Mouse (Mus musculus) lung, embryonic 16.5 days (tissue): ENCODE measurements around the gene Cetn4. TPM values are rescaled to one million over a fixed set of nuclear protein-coding genes. Genes with fewer than 3 reads are reported as not detected.

Experiments used
- ATAC-seq: fragments of 200-750 bp; cut with Nextera tagmentation; 2 replicates; pipeline ENCODE4 v1.8.0; 2017; ENCODE audit warnings: low read depth, mild to moderate bottlenecking, moderate library complexity
- H3K27ac ChIP-seq: fragments of 300-500 bp; sonication (generic); 2 replicates; pipeline ENCODE4 v1.5.1; 2014; ENCODE audit warnings: mild to moderate bottlenecking, control low read depth, low read length
- H3K27me3 ChIP-seq: fragments of 300-500 bp; sonication (generic); 2 replicates; pipeline ENCODE4 v1.6.1; 2014; ENCODE audit warnings: low read depth, low read length, mixed read lengths; ENCODE audit not compliant: control insufficient read depth, insufficient read depth
- H3K36me3 ChIP-seq: fragments of 300-500 bp; sonication (generic); 2 replicates; pipeline ENCODE4 v1.6.1; 2014; ENCODE audit warnings: low read length; ENCODE audit not compliant: control insufficient read depth, insufficient read depth
- H3K4me1 ChIP-seq: fragments of 300-500 bp; sonication (generic); replicated peaks from 2 replicates; pipeline ENCODE4 v1.6.1; 2014; ENCODE audit warnings: low read length, mixed read lengths; ENCODE audit not compliant: control insufficient read depth, insufficient read depth
- H3K4me2 ChIP-seq: fragments of 300-500 bp; sonication (generic); 2 replicates; pipeline ENCODE4 v1.6.1; 2014; ENCODE audit warnings: low read depth, low read length, control low read depth
- H3K4me3 ChIP-seq: fragments of 300-500 bp; sonication (generic); 2 replicates; pipeline ENCODE4 v1.5.1; 2014; ENCODE audit warnings: mild to moderate bottlenecking, low read length, control low read depth
- H3K9ac ChIP-seq: fragments of 300-500 bp; sonication (generic); 2 replicates; pipeline ENCODE4 v1.6.1; 2014; ENCODE audit warnings: low read length, control low read depth
- H3K9me3 ChIP-seq: fragments of 300-500 bp; sonication (generic); 2 replicates; pipeline ENCODE4 v1.6.1; 2016; ENCODE audit warnings: low read length; ENCODE audit not compliant: control insufficient read depth
- WGBS: fragments of 180-500 bp; shearing (Covaris S2); extraction: QIAGEN DNeasy Blood & Tissue Kit; methylation state at CpG from one replicate; pipeline ENCODE4 v1.1.7; 2014; 5-methylcytosine and 5-hydroxymethylcytosine counted together
- polyA plus RNA-seq: library from polyadenylated mRNA; unstranded; fragments of >200 nt; fragmentation: Nextera tagmentation; extraction: Ambion mirVana; gene quantifications from 2 replicates; pipeline ENCODE4 v1.2.1, GENCODE M21; 2015

The Cetn4 gene
- polyA plus RNA-seq, 1 experiment from 2014 or later, result 9.2 TPM

DNA sequence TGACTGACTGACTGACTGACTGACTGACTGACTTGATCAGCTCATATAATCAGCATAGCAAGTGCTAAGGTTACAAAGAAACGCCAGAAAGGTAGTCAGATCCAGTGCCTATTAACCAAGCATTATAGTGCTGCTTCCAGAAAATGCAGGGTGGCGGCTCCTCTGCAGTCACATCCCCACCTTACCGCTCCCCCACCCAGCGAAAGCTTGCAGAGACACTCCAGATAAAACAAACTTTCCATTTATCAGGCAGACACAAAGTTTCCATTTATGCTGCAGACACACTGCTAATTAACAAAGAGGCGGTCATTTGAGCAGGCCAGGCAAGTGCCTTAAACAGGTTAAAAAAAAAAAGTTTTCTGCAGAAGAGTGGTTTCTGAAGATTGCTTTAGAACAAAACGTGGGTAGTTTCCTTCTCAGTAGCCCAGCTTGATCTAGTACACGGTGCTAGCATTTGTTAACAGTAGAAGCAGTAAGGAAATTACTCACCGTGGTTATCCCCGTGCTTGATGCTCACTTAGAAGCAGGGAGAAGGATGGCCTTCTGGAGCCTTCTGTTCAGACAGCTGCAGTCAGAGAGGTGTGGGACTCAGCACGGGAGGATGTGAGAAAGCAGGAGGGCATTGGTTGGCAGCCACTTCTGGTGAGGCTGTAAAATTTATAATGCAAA is 53.0 kb downstream of the Cetn4 start:
- Histone ChIP-seq H3K4me3 (no peak overlapping the region), H3K4me2 (no peak overlapping the region), H3K36me3 (no peaks in the 10 kb centered on the region), H3K27ac (no peak overlapping the region), H3K9ac (no peak overlapping the region), H3K27me3 (no peaks in the 10 kb centered on the region), H3K4me1 (no peaks in the 10 kb centered on the region), H3K9me3 (no peaks in the 10 kb centered on the region)
- WGBS, result 34% methylated on average over 10 of the region's 10 CpGs
- ATAC-seq, result no peak

DNA sequence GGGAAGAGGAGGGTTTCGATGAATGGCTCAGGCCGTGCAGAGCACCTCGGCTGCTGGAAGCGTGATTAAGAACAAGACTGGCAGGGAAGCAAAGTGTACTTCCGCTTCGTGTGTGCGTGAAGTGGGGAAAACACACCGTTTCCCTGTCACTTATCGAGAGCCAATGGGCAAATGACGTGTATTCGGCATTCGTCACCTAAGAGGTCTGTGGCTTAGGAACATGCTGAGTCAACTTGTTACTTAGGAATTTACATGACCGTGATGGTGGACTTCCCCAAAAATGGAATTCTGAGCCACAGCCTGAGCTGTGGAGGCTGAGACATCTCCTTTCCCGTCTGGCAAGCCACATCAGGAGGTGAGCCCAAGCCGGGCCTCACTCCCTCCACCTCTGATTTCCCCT is 54.7 kb downstream of the Cetn4 start:
- no peak for ATAC-seq
- no peak overlapping the region for H3K27ac ChIP-seq
- no peaks in the 10 kb centered on the region for H3K4me1 ChIP-seq
- no peaks in the 10 kb centered on the region for H3K36me3 ChIP-seq
- 80% methylated on average over 15 of the region's 15 CpGs for WGBS
- H3K27me3 ChIP-seq, result no peaks in the 10 kb centered on the region
- no peak overlapping the region for H3K4me3 ChIP-seq
- H3K4me2 ChIP-seq, result no peak overlapping the region
- H3K9me3 ChIP-seq, result no peaks in the 10 kb centered on the region
- no peak overlapping the region for H3K9ac ChIP-seq

Other genes starting within 250 kb of the Cetn4 start
- gene Adad1, start 249.2 kb downstream of the Cetn4 start, polyA plus RNA-seq, result 0.19 and 0.41 TPM in 2 replicates
- 0.19 and 0.20 TPM in 2 replicates for gene Il2, start 186.7 kb downstream of the Cetn4 start, polyA plus RNA-seq
- not detected in 2 replicates for gene Il21, start 80.1 kb downstream of the Cetn4 start, polyA plus RNA-seq
- gene Bbs12, start 154 bp downstream of the Cetn4 start, polyA plus RNA-seq, result 6.9 and 7.2 TPM in 2 replicates
- gene Fgf2, start 35.6 kb upstream of the Cetn4 start, polyA plus RNA-seq, result 2.8 and 3.1 TPM in 2 replicates
- gene Spata5, start 107.2 kb upstream of the Cetn4 start, polyA plus RNA-seq, result 29.8 and 31.3 TPM in 2 replicates
- gene Nudt6, start 107.5 kb upstream of the Cetn4 start, polyA plus RNA-seq, result 5.1 and 5.2 TPM in 2 replicates